Mouse (Mus musculus) liver, adult (tissue): Measurements from ENCODE around the gene Sult1a1.

ENCODE experiments used
- GATA4 ChIP-seq: IDR thresholded peaks from 2 replicates; pipeline ENCODE4 v1.6.1; 2014; ENCODE audit warnings: mild to moderate bottlenecking, low read length; ENCODE audit not compliant: insufficient replicate concordance

Gene Sult1a1

GRCm38 (mm10) chr7:126702358-126702757, 26.1 kb upstream of the Sult1a1 start:
- no peak for TF ChIP-seq GATA4

GRCm38 (mm10) chr7:126701559-126702357, 25.5 kb upstream of the Sult1a1 start:
- no peak for TF ChIP-seq GATA4

GRCm38 (mm10) chr7:126701070-126701469, 24.8 kb upstream of the Sult1a1 start:
- no peak for TF ChIP-seq GATA4

- TF ChIP-seq GATA4 = no peak
Measured at GRCm38 (mm10) chr7:126700063-126701015, 24.1 kb upstream of the Sult1a1 start.

- no peak for TF ChIP-seq GATA4
Measured at GRCm38 (mm10) chr7:126697838-126698237, 21.6 kb upstream of the Sult1a1 start.

- no peak for TF ChIP-seq GATA4
Measured at GRCm38 (mm10) chr7:126696886-126697285, 20.7 kb upstream of the Sult1a1 start.

- no peak for TF ChIP-seq GATA4
Measured at GRCm38 (mm10) chr7:126696303-126696702, 20.1 kb upstream of the Sult1a1 start.

- no peak for TF ChIP-seq GATA4
Measured at GRCm38 (mm10) chr7:126695631-126696207, 19.5 kb upstream of the Sult1a1 start, which contains the start of gene Slx1b. TSS of gene Slx1b (minus strand) at chr7:126695784.

- no peak for TF ChIP-seq GATA4
Measured at GRCm38 (mm10) chr7:126695210-126695611, 19.0 kb upstream of the Sult1a1 start, which contains the start of gene Bola2. TSS of gene Bola2 (plus strand) at chr7:126695401.

- no peak for TF ChIP-seq GATA4
Measured at GRCm38 (mm10) chr7:126694441-126695051, 18.3 kb upstream of the Sult1a1 start.

- TF ChIP-seq GATA4 = no peak
Measured at GRCm38 (mm10) chr7:126693781-126694180, 17.5 kb upstream of the Sult1a1 start.

GRCm38 (mm10) chr7:126693256-126693655, 17.0 kb upstream of the Sult1a1 start:
- no peak for TF ChIP-seq GATA4

- no peak for TF ChIP-seq GATA4
Measured at GRCm38 (mm10) chr7:126692426-126692825, 16.2 kb upstream of the Sult1a1 start.

GRCm38 (mm10) chr7:126691676-126692075, 15.4 kb upstream of the Sult1a1 start:
- no peak for TF ChIP-seq GATA4

GRCm38 (mm10) chr7:126690737-126691136, 14.5 kb upstream of the Sult1a1 start:
- no peak for TF ChIP-seq GATA4
